Mouse (Mus musculus): Measurements from ENCODE around the gene Pabpc4.
"Not testable (repeated sequence)": the region's sequence is repeated elsewhere in the genome, so short reads cannot be mapped to it uniquely, and the experiment has no call there.

The Pabpc4 gene

DNA sequence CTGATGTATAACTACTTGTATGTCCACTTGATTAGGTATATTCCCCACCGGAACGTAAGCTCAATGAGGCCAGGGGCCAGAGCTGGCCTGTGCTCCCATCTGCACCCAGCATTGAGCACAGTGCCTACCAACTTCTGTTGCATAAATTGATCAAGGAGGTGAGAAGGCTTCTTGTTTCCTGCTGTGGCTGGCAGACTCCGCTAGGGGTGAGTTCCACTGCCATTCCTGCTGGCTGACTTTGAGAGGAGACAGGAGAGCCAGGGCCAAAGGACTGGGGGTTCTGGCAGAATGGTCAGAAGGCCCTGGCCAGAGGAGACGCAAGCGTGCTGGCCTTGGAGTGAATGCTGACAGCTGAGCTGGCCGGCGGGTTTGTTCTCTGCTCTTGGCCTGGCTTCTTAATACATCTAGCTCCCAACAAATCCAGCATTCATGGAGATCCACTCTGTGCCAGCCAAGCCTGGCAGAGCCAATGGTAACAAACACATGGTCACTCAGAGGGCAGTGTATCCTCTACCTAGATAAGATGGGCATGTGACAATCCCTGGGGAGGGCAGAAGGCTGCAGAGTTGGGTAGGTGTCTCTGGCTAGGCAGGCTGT is 13.1 kb upstream of the Pabpc4 start:
- no peak for DNase-seq

DNA sequence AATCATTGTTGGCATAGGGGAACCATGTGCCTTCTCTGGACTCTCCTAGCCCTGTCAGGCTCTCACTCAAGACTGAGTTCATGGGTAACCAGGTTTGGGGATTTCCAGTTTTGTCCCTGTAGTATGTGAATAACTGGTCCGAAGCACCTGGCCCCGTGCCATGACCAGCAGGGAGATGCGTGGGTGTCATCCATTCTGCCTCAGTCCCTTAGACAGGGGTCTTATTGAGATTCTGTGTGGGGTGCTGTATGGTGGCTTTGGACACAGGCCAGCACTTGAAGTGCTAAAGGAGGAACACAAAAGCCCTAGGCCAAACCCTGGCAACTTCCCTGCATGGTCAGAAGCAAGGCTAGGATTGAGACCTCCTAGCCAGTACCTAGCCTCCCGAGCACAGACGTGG is 9.9 kb upstream of the Pabpc4 start:
- DNase-seq = no peak

DNA sequence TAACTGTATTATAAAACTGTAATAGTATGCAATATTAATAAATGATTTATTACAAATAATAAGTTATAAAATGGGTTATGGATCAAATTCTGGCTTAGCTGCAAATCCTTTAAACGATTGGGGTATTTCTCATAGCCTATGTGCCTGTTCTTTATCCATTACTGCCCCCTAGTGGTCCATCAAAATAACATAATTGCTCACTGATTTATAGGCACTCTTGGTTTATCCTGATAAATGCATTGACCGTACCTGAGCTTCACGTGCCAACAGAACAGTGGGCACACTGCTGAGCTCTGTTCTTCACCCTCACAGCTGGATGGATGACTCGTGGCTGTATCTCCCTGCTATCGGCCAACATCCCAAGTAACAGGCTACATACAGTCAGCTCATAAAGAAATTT is 7.5 kb upstream of the Pabpc4 start:
- DNase-seq = no peak

GRCm38 (mm10) chr4:123260071-123260746 is 1.9 kb upstream of the Pabpc4 start:
- DNase-seq = no peak

- no peak for DNase-seq
Observed at GRCm38 (mm10) chr4:123271063-123271462, 8.9 kb downstream of the Pabpc4 start.

GRCm38 (mm10) chr4:123280117-123280516 is 18.0 kb downstream of the Pabpc4 start:
- DNase-seq = no peak

DNA sequence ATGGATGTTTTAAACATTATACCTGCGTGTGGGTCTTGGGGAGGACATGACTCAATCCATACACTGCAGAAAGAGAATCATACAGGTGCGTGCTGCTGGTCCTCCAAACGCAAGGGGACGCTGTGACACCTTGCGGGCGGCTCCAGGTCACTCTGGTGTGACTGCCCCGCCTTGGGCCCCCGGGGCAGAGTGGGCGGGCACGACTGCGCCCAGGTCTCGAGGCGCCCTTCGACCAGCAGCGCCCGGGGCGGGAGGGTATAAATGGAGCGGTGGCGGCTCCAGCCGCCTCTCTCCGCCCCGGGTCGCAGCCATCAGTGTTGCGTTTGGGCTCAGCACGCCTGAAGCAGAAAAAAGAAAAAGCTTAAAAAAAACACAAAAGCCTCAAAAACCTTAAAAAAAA is 20.3 kb downstream of the Pabpc4 start:
- DNase-seq = peak; percentile 93 to 94

DNA sequence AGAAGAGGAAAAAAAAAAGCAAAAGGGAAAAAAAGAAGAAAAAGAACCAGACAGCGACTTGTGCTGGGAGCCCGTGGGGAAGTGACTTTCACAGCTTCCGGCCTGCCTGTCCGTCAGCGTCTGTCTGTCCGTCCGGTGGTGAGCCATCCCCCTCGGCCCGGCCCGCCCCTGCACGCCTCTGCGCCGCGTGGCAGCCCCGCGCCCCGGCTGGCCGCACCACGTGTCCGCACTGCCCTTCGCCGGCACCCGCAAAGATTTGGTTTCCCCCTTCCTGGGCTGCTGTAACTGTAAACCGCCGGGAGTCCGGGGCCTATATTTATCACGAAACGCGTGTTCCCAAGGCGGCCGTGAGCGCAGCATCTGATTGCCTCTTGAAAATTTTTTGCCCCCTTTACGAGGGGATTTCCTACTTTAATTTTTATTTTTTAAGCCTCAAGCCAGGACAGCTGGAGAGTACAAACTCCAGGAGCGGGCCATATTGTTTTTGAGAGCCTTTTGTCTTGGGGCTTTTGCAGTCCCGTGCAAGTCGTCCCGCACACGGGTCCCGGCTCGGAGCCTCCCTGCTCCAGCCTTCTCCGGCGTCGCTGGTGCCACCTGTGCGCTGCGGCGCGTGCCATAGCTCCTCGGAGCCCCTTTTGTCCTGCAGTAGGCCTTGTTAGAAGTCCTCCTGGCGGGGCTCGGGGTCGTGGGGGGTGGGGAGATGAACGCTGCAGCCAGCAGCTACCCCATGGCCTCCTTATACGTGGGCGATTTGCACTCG is 20.9 kb downstream of the Pabpc4 start:
- peak in 1 of 2 experiments; percentile 43 for DNase-seq

GRCm38 (mm10) chr4:123283675-123284064 is 21.5 kb downstream of the Pabpc4 start:
- peak in 1 of 2 experiments; percentile 30 for DNase-seq

- DNase-seq = peak; percentile 26 to 33
Observed at GRCm38 (mm10) chr4:123284731-123285624, 22.8 kb downstream of the Pabpc4 start.

GRCm38 (mm10) chr4:123286790-123287189 is 24.6 kb downstream of the Pabpc4 start:
- DNase-seq = no peak

DNA sequence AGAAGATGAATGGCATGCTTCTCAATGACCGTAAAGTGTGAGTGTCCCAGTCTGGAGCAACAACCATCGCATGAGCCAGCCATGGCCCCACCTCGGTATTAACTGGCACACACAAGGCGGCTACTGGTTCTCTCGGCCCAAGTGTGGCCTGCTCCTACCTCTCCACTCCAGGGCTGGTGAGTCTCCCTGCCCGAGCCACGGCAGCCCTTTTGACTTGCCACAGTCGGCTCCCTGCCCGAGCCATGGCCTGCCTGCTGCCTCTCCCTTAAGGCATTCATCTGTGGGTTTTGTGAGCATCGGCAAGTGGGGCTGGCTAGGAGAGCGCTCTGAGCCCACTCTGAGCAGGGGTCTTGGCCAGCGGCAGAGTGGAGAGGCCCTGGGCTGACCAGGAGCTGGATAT is 26.9 kb downstream of the Pabpc4 start:
- DNase-seq = no peak

- DNase-seq = no peak
Observed at GRCm38 (mm10) chr4:123292390-123292789, 30.2 kb downstream of the Pabpc4 start.

GRCm38 (mm10) chr4:123292989-123293388 is 30.8 kb downstream of the Pabpc4 start:
- DNase-seq = peak in 1 of 2 experiments; percentile 20

GRCm38 (mm10) chr4:123293661-123294443 is 31.7 kb downstream of the Pabpc4 start:
- DNase-seq = no peak

- not testable (repeated sequence) for DNase-seq
Observed at GRCm38 (mm10) chr4:123295026-123295425, 32.9 kb downstream of the Pabpc4 start.

DNA sequence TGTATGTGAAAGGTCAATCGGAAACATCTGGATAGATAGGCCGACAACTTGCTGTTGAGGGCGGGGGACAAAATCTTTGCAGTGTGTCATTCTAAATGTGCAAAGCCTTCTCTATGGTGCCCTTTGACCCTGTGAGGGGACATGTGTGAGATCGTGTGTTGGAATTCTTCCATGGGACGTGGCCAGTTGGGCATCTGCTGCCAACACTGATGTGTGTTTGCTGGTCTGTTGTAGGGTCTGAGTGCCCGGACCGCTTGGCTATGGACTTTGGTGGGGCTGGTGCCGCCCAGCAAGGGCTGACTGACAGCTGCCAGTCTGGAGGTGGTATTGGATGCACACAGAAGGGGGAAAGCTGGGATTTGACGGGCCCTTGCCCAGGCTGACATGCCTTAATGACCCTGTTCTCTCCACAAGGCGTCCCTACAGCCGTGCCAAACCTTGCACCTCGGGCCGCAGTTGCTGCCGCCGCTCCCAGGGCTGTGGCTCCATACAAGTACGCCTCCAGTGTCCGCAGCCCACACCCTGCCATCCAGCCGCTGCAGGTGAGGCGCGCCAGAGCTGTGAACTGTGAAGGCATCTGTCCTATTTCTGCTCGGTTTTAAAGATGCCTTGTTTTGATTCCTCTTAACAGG is 33.5 kb downstream of the Pabpc4 start:
- no peak for DNase-seq

- DNase-seq = no peak
Observed at GRCm38 (mm10) chr4:123296148-123296534, 34.0 kb downstream of the Pabpc4 start.

GRCm38 (mm10) chr4:123297195-123297960 is 35.2 kb downstream of the Pabpc4 start:
- no peak for DNase-seq

- DNase-seq = no peak
Observed at GRCm38 (mm10) chr4:123298226-123298625, 36.1 kb downstream of the Pabpc4 start.
